Mouse (Mus musculus) brain, embryonic 14.5 days (tissue): Measurements from ENCODE around the gene Plscr3.

Source experiments
- CTCF ChIP-seq: fragments of 200-500 bp; IDR thresholded peaks from 2 replicates; pipeline ENCODE4 v1.5.1; 2012; ENCODE audit warnings: inconsistent platforms, mild to moderate bottlenecking, moderate library complexity, borderline replicate concordance; ENCODE audit not compliant: insufficient read depth, insufficient read length; ENCODE audit errors: extremely low read depth
- POLR2A ChIP-seq: fragments of 200-500 bp; IDR thresholded peaks from 2 replicates; pipeline ENCODE4 v1.6.1; 2012; ENCODE audit warnings: mild to moderate bottlenecking, inconsistent platforms, borderline replicate concordance; ENCODE audit not compliant: poor library complexity, insufficient read depth, insufficient read length, severe bottlenecking; ENCODE audit errors: extremely low read depth

DNA sequence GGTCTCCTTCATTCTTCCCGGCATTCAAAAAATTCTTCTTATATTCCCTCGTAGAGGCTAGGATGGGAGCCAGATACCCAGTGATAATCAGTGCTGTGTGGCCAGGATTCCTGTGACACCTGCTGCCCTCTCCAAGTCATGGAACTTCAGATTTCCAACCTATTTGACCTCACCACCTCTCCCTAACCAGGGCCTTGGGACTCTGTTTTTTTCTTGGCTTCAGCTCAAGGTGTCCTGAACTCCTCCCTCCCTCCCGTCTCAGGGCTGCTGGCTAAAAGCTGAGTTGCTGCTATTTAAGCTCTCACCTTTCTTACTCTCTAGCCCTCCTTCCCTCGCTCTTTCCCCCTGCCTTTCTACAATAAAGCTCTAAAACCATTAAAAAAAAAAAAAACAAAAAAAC is 53.7 kb downstream of the Plscr3 start:
- TF ChIP-seq CTCF (no peak), POLR2A (no peak)
